Mouse (Mus musculus) right cerebral cortex, postnatal 10 days (tissue): ENCODE data around the gene Ptprcap.
A peak's percentile ranks its signal among the peaks of the same experiment; 100 is the strongest.

Experiments
- DNase-seq, 2 experiments: peaks; one replicate each; pipeline ENCODE4 v3.0.0; 2021; ENCODE audit warnings: low spot score in 2 of 2

Gene Ptprcap

GRCm38 (mm10) chr19:4166678-4167476 lies 13.5 kb downstream of the Ptprcap start:
- no peak for DNase-seq

DNA sequence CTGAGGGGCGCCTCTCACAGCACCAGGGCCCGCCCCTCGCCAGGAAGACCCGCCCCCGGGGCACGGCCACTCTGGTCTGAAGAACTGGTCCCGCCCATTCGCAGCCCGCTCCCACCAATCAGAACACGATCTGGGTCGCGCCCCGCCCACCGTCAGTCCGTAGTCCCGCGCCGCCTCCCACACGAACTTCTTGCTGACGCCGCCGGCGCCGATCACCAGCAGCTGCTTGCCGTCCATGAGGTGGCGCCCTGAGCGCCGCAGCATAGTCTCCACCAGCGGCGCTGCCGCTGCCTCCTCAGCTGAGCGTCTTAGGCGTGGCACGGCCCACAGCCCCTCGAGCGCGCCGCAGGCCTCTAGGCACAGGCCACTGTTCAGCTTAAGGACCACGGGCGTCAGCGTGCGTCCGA lies 16.0 kb downstream of the Ptprcap start:
- DNase-seq, result peak; percentile 100

- no peak for DNase-seq
These were observed 16.4 kb downstream of the Ptprcap start for GRCm38 (mm10) chr19:4169810-4170209.

DNA sequence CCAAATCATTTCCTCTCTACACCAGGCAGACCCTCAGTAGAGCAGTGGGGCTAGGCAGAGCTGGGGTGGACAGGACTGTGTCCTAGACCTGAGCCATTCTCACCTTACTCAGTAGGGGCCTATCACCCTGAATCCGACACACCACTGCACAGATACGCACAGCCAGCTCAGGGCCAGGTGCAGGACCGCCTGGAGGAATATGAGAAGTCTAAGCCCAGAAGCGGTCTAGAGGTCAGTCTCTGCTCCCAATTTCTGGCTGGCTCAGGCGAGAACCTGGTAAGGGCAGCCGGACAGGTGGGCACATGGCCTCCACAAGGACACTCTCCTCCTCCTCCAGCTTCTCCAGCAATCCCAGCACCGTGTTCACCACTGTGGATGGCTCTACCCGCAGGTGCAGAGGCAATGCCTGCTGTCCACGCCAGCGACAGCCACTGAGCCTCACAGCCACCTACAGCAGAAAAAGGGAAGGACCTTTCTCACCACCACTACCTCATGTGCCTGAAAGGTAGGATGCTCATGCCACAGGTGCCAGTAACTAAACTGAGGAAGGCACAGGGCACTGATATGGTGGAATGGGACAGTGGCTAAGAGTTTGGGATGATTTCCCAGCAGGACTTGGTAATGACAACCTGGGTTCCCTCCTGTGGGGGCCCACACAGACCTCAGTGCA lies 17.5 kb downstream of the Ptprcap start:
- DNase-seq, result no peak

GRCm38 (mm10) chr19:4171393-4172290 lies 18.2 kb downstream of the Ptprcap start:
- DNase-seq, result no peak

DNA sequence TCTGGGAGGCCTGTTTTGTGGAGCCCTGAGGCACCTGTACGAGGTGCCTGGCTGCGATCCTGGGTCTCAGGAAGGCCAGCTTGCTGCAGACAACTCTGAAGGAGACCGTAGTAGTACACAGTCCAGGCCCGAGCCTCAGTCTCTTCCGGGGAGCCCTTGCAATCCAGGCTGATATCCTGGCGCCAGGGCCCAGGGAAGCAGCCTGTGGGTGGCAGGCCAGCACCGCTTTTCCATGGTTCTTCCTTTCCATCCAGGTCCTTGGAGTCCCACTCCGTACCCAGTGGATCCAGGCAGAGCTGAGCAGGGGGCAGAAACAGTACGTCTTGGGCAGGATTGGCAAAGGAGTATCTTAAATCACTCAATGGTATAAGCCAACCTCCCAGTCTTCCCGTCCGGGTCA lies 19.5 kb downstream of the Ptprcap start:
- DNase-seq, result no peak

GRCm38 (mm10) chr19:4175368-4175947 lies 22.1 kb downstream of the Ptprcap start, which contains the start of gene Carns1:
TSS of gene Carns1 (minus strand) at chr19:4175479.
- DNase-seq, result no peak

DNA sequence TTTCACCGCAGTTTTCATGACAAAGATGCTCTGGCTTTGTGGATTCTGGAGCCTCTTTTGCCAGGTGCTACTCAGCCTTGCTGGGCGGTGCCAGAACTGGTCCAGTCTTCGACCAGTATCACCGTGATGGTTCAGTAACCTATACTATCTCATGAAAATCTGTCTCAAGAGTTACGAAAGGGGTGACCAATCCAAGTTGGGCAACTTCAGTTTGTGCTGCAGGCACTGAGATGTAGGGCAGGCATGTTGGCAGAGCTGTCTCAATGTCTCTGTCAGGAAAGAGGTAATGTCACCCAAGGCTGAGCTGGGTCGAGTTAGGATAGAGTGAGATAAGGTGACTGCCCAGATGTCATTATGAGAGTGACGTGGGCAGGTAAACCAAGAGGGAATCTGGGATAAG lies 27.0 kb downstream of the Ptprcap start:
- DNase-seq, result no peak

GRCm38 (mm10) chr19:4181892-4182291 lies 28.5 kb downstream of the Ptprcap start:
- peak; percentile 92 to 95 for DNase-seq

- DNase-seq, result no peak
These were observed 30.3 kb downstream of the Ptprcap start for GRCm38 (mm10) chr19:4183689-4184088.

- DNase-seq, result no peak
These were observed 31.9 kb downstream of the Ptprcap start for GRCm38 (mm10) chr19:4184976-4185975.

DNA sequence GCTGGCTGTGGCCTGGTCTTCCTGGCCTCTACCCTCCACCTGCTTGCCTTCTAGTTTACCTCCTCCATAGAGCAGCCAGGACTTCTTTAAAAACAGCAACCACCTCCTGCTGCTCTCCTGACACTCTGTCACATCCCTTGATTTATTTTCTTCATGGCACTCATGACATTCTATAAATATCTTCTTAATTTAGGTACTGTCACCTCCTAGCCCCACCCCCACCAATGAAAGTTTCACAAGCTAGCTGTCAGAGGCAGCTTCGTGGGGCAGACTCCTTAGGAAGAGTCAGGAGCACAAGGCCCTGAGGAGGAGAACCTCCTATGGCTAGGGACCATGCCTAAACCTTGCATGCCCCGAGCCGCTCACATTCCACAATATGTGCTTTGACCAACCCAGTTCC lies 33.9 kb downstream of the Ptprcap start:
- no peak for DNase-seq

DNA sequence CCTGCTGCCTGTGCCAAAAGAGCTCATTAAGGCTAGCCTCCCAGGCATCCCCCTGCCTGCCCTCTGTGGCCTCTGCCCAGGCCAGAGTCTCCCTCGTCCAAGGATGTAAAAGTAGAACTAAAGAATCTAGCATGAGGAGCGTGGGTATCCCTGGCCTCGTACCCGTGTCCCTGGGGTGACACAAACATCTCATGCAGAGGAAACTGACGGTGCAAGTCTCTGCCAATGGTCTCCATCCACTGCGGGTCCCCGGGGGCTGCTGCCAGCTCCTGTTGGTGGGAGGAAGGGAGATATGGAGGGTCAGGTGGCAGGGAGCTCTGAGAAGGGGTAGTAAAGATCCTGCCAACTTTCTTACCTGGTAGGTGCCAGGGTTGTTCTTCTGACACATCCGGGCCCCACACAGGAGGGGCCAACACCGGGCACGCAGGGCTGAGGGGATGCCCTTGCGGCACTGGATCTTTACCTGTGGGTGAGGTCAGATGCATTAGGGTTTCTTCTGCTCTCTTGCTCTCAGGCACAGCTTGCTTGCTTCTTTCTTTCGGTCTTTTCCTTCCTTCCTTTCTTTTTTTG lies 35.7 kb downstream of the Ptprcap start:
- no peak for DNase-seq

DNA sequence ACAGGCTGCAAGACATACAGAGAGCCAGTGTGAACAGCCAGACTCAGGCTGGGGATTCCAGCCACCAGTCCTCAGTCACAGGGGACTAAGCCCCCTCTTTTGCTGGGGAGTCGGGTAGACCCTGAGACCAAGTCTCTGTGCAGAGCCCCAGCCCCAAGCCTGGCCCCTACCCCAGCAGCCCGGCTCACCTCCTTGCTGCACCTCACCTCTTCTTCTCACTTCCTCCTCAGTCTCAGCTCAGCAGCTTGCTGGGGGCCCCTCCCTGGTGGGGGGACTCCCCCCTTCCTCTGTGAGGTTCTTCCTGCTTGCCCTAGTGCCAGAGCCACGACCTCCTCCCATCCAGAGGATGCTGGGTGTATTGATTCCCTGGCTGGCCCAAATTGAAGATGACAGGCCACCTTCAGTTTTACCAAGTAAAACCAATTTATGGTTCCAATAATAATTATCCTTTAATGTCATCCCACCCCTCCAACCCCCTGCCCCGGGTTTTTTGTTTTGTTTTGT lies 37.5 kb downstream of the Ptprcap start, which contains the start of gene Tbc1d10c:
Tbc1d10c (minus strand) TSS at position 454 of the 504 bp plus-strand sequence.
- DNase-seq, result no peak

- peak; percentile 93 to 95 for DNase-seq
These were observed 38.3 kb downstream of the Ptprcap start, which contains the start of gene Ppp1ca for GRCm38 (mm10) chr19:4191528-4192250. TSS of gene Ppp1ca (plus strand) at chr19:4192065.

- DNase-seq, result no peak
These were observed 39.0 kb downstream of the Ptprcap start for GRCm38 (mm10) chr19:4192251-4192985.

GRCm38 (mm10) chr19:4193129-4193528 lies 39.7 kb downstream of the Ptprcap start:
- no peak for DNase-seq

GRCm38 (mm10) chr19:4194021-4194724 lies 40.8 kb downstream of the Ptprcap start:
- no peak for DNase-seq
